Mouse (Mus musculus) kidney, postnatal 10 days (tissue): ENCODE measurements around the gene Kif27.
A peak's percentile ranks its signal among the peaks of the same experiment; 100 is the strongest.

Source experiments
- DNase-seq: peaks from one replicate; pipeline ENCODE4 v3.0.0; 2021; ENCODE audit warnings: mixed read lengths

Kif27 gene

GRCm38 (mm10) chr13:58364353-58365175 lies 5.6 kb upstream of the Kif27 start:
- DNase-seq, result peak; percentile 19

- no peak for DNase-seq
These were observed 357 bp upstream of the Kif27 start for GRCm38 (mm10) chr13:58359304-58359653.

- DNase-seq, result no peak
These were observed 5.9 kb downstream of the Kif27 start for GRCm38 (mm10) chr13:58352996-58353395.

- DNase-seq, result no peak
These were observed 8.3 kb downstream of the Kif27 start for GRCm38 (mm10) chr13:58350606-58351005.

- no peak for DNase-seq
These were observed 14.4 kb downstream of the Kif27 start for GRCm38 (mm10) chr13:58344505-58344904.

GRCm38 (mm10) chr13:58337456-58337855 lies 21.5 kb downstream of the Kif27 start:
- DNase-seq, result peak; percentile 54

GRCm38 (mm10) chr13:58334116-58334515 lies 24.8 kb downstream of the Kif27 start:
- DNase-seq, result no peak

- DNase-seq, result no peak
These were observed 41.2 kb downstream of the Kif27 start for GRCm38 (mm10) chr13:58317768-58318167.

GRCm38 (mm10) chr13:58314991-58315390 lies 43.9 kb downstream of the Kif27 start:
- DNase-seq, result no peak

- no peak for DNase-seq
These were observed 45.2 kb downstream of the Kif27 start for GRCm38 (mm10) chr13:58313758-58314157.

GRCm38 (mm10) chr13:58311351-58311750 lies 47.6 kb downstream of the Kif27 start:
- peak; percentile 25 for DNase-seq

- no peak for DNase-seq
These were observed 49.4 kb downstream of the Kif27 start for GRCm38 (mm10) chr13:58309499-58309898.

- DNase-seq, result no peak
These were observed 51.5 kb downstream of the Kif27 start for GRCm38 (mm10) chr13:58307453-58307852.

GRCm38 (mm10) chr13:58305230-58305629 lies 53.7 kb downstream of the Kif27 start:
- DNase-seq, result no peak

GRCm38 (mm10) chr13:58302421-58303145 lies 56.3 kb downstream of the Kif27 start:
- DNase-seq, result no peak

GRCm38 (mm10) chr13:58301961-58302360 lies 57.0 kb downstream of the Kif27 start:
- no peak for DNase-seq

- no peak for DNase-seq
These were observed 60.2 kb downstream of the Kif27 start for GRCm38 (mm10) chr13:58298756-58299155.

- no peak for DNase-seq
These were observed 63.3 kb downstream of the Kif27 start for GRCm38 (mm10) chr13:58295582-58295981.

- no peak for DNase-seq
These were observed 66.1 kb downstream of the Kif27 start for GRCm38 (mm10) chr13:58292811-58293210.

- DNase-seq, result no peak
These were observed 69.6 kb downstream of the Kif27 start for GRCm38 (mm10) chr13:58289308-58289707.

- peak; percentile 91 for DNase-seq
These were observed 71.1 kb downstream of the Kif27 start for GRCm38 (mm10) chr13:58287822-58288221.

GRCm38 (mm10) chr13:58283466-58283865 lies 75.5 kb downstream of the Kif27 start:
- no peak for DNase-seq

- DNase-seq, result no peak
These were observed 77.0 kb downstream of the Kif27 start for GRCm38 (mm10) chr13:58281936-58282335.

GRCm38 (mm10) chr13:58280528-58280927 lies 78.4 kb downstream of the Kif27 start:
- no peak for DNase-seq
